Mouse (Mus musculus) cerebellum, adult 11 months (tissue): ENCODE measurements at regions not wholly inside any gene's neighbourhood (a gene's known extent, or its start where the extent isn't known, plus 50 kb on each side); places are given as distances from the start of the nearest gene placed in this dataset.

Experiments
- DNase-seq: peaks from one replicate; pipeline ENCODE4 v3.0.0; 2022

GRCm38 (mm10) chrX:62176011-62176410 is 107.3 kb upstream of the 4933402E13Rik start:
- peak; percentile 25 for DNase-seq

- no peak for DNase-seq
Observed at GRCm38 (mm10) chrX:62180089-62180488, 103.2 kb upstream of the 4933402E13Rik start.
